Mouse (Mus musculus) brain, embryonic 14.5 days (tissue): ENCODE data around the gene Stard7.

Experiments used
- CTCF ChIP-seq: fragments of 200-500 bp; IDR thresholded peaks from 2 replicates; pipeline ENCODE4 v1.5.1; 2012; ENCODE audit warnings: inconsistent platforms, mild to moderate bottlenecking, moderate library complexity, borderline replicate concordance; ENCODE audit not compliant: insufficient read depth, insufficient read length; ENCODE audit errors: extremely low read depth
- POLR2A ChIP-seq: fragments of 200-500 bp; IDR thresholded peaks from 2 replicates; pipeline ENCODE4 v1.6.1; 2012; ENCODE audit warnings: mild to moderate bottlenecking, inconsistent platforms, borderline replicate concordance; ENCODE audit not compliant: poor library complexity, insufficient read depth, insufficient read length, severe bottlenecking; ENCODE audit errors: extremely low read depth

DNA sequence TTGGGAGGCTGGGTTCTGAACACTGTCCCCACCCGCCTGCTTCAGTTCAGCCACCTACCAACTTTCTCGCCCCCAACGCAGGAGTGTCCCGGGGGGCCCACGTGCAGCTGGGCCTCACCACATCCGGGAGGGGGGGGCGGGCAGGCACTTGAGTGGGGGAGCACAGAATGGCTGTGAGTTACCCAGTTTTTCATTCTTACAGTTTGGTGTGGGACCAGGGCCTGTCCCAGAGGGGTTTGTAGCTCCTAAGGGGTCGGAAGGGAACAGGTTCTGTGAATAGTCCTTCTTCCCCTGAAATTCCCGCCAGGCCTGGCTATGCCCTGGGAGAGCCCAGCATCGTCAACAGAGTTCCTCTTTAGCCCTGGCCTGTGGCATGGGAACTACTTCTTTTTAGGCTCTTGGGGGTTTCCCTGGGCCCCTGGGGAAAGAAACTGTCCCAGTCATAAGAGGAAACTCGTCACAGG is 65.1 kb downstream of the Stard7 start:
- TF ChIP-seq POLR2A (no peak), CTCF (no peak)
